Mouse (Mus musculus) spleen, postnatal 4 days (tissue): ENCODE results near the gene Vegfd.

Experiments used
- DNase-seq, 2 experiments: peaks; one replicate each; pipeline ENCODE4 v3.0.0; 2022; ENCODE audit warnings: low spot score in 2 of 2

The Vegfd gene

GRCm38 (mm10) chrX:164373081-164373480 lies at the start of gene Vegfd:
Gene Vegfd (plus strand): TSS chrX:164373378.
- no peak for DNase-seq

- DNase-seq, result no peak
Observed at GRCm38 (mm10) chrX:164323391-164323913, 49.7 kb upstream of the Vegfd start.

DNA sequence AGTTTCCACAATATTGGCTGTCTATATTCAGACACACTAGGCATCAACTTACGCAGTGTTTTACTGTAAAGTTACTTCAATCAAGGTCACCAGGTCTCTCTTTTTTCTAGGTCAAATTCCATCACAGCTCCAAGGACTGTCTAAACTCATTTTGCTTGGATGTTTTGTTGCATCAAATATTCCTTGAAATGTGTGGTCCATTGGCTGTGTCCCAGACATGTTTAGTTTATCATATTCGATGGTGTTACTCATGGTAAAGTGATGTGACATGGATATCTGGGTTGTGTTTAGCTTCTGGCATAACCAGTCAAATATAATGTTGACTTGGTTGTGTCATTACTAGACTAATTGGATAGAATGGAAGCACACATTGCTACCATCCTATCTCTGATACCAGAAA lies 42.8 kb upstream of the Vegfd start:
- no peak for DNase-seq

DNA sequence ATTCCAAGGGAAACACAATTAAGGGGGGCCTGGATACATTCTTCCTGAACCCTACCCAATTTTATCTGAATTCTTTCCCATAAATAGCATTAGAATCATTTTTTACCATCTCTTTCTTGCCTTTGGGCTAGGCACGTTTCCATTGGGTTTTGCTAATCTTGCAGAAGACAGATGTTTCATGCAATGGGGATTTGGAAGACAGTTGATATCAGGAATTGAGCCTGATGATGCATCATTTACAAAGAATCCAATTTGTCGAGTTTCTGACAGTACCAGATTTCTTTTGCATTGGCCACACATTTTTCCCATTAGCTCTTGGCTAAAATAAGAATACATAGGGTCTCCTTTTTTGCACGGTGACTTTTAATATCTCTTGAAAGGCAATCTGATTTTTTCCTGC lies 42.4 kb upstream of the Vegfd start:
- no peak for DNase-seq

DNA sequence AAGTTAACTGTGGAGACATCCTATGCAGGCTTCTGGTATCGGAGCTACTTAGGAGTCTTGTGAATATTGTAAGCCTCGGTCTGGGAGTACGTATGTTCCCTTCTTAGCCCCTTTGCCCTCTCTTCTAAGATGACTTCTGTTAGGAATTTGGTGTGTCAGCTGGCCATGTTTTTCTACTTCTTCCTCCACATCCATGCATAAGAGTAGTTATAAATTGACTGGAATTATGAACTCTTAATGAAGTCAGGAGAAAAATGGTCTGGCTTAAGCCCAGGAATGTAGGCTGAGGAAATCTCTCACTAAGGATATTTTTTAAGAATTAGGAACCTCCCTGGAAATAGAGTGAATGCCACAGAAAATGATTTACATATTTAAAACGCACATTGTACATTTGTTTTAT lies 34.6 kb upstream of the Vegfd start:
- DNase-seq, result no peak

DNA sequence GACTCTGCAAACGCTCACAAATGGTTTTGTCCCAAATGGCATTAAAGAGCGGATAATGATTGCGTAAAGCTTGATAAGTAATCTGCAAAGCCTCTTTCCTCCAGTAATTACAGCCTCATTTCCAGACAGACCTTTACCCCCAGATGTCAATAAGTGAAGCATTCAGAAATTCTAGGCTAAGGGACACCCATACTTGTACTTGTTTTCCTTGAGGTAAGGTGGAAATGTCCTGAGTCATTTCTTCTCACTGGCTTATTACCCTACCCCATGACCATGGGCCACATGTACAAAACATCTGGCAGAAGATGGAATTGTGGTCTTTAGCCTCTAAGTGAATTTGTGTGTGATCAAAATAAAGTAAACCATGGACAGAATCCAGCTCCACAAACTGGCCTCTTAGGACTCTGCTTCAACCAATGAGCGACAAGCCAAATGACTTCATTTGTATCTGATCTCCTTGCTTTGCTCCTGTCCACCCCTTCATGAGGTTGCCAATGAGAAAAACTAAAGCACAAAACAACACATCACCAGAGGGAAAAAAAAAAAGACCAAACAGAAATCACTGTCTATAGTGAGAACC lies 27.7 kb upstream of the Vegfd start:
- DNase-seq, result no peak

- no peak for DNase-seq
Observed at GRCm38 (mm10) chrX:164348937-164349336, 24.2 kb upstream of the Vegfd start.

- DNase-seq, result no peak
Observed at GRCm38 (mm10) chrX:164365153-164365865, 7.9 kb upstream of the Vegfd start.

- DNase-seq, result no peak
Observed at GRCm38 (mm10) chrX:164370576-164370975, 2.6 kb upstream of the Vegfd start.

GRCm38 (mm10) chrX:164374586-164374985 lies 1.4 kb downstream of the Vegfd start:
- DNase-seq, result no peak

GRCm38 (mm10) chrX:164379721-164380120 lies 6.5 kb downstream of the Vegfd start:
- no peak for DNase-seq

GRCm38 (mm10) chrX:164381618-164382408 lies 8.6 kb downstream of the Vegfd start:
- peak; percentile 70 to 86 for DNase-seq

- no peak for DNase-seq
Observed at GRCm38 (mm10) chrX:164394091-164394490, 20.9 kb downstream of the Vegfd start.

DNA sequence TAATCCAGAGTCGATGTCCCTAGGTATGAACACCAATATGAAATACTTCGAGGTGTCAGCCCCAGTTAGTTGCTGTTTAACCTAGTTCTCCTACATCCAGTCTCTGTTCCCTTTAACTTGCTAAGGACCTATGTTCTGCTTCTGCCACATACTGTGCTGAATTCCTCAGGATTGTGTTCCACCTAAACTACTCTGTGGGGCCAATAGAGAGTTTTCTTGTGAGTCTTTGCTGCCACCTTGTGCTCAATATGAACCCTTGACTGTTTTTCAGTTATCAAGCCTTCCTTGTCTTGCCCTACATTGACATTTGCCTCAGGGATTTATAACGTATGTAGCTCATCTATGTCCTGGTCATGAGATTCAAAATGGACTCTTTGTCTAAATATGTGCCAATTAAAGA lies 25.3 kb downstream of the Vegfd start:
- DNase-seq, result no peak

- DNase-seq, result no peak
Observed at GRCm38 (mm10) chrX:164405080-164405649, 32.0 kb downstream of the Vegfd start.

DNA sequence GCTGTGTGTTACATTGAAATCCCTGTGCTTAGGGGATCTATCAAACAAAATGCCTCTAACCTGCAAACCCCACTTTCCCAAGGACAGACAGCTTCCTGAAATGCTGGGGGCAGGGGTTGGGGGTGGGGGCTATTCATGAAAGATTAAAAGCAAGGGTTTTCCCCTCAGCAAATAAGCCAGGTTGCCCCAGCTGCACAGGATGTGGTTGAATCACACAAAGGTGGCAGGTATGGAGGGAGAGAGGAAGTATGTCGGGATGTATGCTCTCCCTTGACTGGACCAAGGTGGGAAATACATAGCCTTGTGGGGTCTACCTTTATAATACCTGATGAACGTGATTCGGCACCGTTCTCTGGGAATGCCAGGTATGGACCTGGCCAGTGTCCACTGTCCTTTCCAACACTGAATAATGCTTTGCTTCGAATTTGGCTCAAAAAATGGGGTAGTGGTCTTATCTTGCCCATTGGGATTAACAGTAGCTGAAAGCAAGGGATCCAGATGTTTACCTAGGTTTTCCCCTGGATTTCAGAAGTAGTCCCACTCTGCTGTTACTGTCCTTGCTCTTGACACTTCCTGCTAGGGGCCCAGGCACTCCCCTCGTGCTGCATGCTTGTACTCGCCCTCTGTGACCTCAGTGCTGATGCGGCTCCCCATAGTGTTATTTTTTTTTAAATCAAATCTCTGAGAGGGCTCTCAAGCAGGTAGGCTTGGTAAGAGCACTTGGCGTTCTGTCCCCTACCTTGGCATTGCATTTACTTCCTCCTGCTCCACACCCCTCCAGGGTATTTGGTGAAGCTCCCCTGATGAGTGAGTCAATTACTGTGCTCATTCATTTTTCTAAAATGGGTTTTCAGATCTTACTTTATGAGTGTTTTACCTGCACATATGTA lies 33.2 kb downstream of the Vegfd start:
- DNase-seq, result no peak

GRCm38 (mm10) chrX:164408301-164408927 lies 35.2 kb downstream of the Vegfd start:
- no peak for DNase-seq

DNA sequence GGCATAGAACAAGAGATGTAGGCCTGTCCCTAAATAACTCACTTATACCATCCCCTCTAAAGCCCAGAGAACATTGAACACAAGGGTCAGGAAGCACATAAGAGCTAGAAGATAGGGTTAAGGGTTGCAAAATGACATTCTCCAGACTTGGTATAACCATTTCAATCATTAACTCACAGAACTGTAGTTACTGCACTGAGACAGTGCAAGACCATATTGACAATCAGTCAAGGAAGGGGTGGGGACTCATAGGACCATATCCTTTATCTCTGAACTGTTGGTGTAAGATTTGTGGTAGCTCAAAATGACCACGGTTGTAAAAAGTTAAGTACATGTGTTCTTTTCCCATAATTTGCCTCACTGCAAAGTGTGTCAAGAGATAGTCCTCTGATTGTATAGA lies 37.4 kb downstream of the Vegfd start:
- DNase-seq, result no peak

DNA sequence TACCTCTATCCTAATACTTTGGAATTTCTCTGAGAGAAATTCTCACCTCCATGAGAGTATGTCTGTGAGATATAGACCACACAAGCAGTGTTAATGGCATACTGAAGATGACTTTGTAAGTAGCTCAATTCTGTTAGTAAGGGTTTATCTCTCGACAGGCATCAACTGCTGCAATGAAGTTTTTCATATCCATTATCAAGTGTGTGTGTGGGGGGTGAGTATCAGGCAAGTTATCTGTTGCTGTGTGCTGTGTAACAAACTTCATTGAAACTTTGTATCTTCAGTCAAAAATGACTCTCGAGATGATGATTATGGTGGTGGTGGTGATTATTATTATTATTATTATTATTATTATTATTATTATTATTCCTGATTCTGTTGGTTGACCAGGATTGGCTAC lies 43.6 kb downstream of the Vegfd start:
- DNase-seq, result no peak

DNA sequence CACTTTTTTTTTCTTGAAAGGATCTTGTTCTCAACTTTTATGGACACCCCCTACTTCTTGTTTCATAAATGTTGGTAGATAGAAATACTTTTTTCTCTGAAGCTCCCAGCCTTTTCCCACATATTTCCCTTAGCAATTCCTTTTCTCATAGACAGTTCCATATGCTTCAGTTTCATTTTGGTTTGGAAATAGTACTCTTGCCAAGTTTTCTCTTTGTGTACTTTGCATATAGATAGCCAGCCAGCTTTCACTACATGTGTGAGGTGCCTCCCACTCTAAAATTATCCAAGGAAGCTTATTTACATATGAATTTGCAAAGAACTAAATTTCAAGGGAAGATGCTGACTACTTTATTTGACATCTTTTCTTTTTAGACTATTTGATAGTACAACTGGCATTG lies 44.8 kb downstream of the Vegfd start:
- DNase-seq, result no peak

DNA sequence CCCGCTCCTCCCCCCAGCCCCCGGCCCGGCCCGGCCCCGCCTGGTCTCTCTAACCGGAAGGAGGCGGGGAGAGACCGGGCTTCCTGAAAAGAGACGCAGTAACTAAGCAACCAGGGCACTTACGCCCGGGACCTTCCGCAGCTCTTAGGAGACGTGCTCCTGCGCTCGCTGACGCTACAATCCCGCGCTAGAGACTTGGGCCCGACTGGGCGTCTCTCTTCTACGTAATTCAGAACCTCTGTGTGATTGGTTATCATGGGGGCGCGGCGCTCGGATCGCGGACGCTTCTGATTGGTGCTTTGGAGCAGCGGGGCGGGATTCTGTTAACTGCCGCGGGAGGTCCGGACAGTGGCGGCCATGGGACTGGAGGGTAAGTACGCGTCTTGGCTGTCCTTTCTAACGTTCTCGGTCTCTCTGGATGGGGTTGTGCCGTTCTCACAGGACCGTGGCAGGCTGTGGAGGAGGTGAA lies 46.3 kb downstream of the Vegfd start, which contains the start of gene Piga:
TSS of gene Piga (plus strand) at position 317 of the 469 bp plus-strand sequence.
- peak; percentile 88 to 92 for DNase-seq
